Mouse (Mus musculus) liver, embryonic 14.5 days (tissue): Measurements from ENCODE around the gene Rabgap1l.

Experiments used
- CTCF ChIP-seq: IDR thresholded peaks from 2 replicates; pipeline ENCODE4 v1.5.1; 2016; ENCODE audit warnings: antibody characterized with exemption, low read depth, control low read depth
- EP300 ChIP-seq: IDR thresholded peaks from 2 replicates; pipeline ENCODE4 v1.6.1; 2016; ENCODE audit warnings: antibody characterized with exemption, low read depth

DNA sequence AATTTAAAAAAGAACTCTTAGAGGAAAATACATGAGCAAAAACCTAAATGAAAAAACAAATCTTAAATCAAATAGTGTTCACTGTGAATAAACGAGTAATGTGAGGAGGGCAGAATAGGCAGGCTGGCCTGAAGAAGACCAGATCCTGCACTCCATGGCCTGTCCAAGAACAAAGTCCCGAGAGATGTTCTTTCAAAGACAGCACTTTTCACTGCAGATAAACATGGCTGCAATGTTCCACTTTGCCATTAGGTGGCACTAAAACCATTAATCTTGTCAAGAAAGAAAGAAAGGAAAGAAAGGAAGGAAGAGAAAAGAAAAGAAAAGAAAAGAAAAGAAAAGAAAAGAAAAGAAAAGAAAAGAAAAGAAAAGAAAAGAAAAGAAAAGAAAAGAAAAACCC, 49.8 kb downstream of the Rabgap1l start:
- peak; percentile 73 for TF ChIP-seq CTCF
- TF ChIP-seq EP300, result no peak
